Mouse (Mus musculus) C2C12 (cell line): Measurements from ENCODE around the gene Clstn1.

ENCODE experiments used
- CTCF ChIP-seq: IDR thresholded peaks from one replicate; pipeline ENCODE4 v1.5.1; 2011; ENCODE audit not compliant: control insufficient read depth, insufficient read depth, insufficient read length
- MAX ChIP-seq: IDR thresholded peaks from one replicate; pipeline ENCODE4 v1.6.1; 2011; ENCODE audit warnings: mild to moderate bottlenecking, control low read depth

DNA sequence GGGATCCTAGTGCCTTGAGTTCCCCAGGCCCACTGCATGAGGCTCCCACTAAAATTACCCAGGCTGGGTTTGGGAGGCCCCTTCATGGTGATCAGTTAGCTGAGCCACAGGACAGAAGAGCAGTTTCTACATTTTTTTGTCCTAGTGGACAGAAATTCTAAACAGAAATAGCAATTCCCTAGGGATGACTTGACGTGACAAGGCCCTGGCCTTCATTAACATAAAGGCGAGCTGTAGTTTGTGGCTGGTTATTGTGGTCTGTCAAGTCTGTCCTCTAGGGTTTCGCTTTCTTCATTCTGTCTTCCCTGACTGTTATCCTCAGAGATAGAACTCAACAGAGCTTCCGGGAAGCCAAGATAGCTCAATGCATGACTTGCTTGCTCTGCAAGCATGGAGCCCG is 55.7 kb downstream of the Clstn1 start:
- TF ChIP-seq CTCF (no peak), MAX (no peak)
